Mouse (Mus musculus) c-Kit-positive CD71-negative TER-119-negative erythroid progenitor cells, embryonic 14.5 days (primary cell): ENCODE results near the gene Hist1h2bk.

Source experiments
- DNase-seq: peaks from one replicate; pipeline ENCODE4 v3.0.0-alpha.2; 2013; ENCODE audit warnings: low read depth

Hist1h2bk gene

GRCm38 (mm10) chr13:22014411-22014845, 21.2 kb upstream of the Hist1h2bk start:
- no peak for DNase-seq

- no peak for DNase-seq
Observed at GRCm38 (mm10) chr13:22015479-22016450, 19.9 kb upstream of the Hist1h2bk start.

GRCm38 (mm10) chr13:22019934-22020835, 15.5 kb upstream of the Hist1h2bk start:
- DNase-seq = no peak

- DNase-seq = no peak
Observed at GRCm38 (mm10) chr13:22020901-22021339, 14.8 kb upstream of the Hist1h2bk start.

- DNase-seq = no peak
Observed at GRCm38 (mm10) chr13:22021581-22021980, 14.1 kb upstream of the Hist1h2bk start.

- DNase-seq = peak; percentile 87
Observed at GRCm38 (mm10) chr13:22022241-22022640, 13.4 kb upstream of the Hist1h2bk start.

- no peak for DNase-seq
Observed at GRCm38 (mm10) chr13:22026058-22027031, 9.3 kb upstream of the Hist1h2bk start.

- peak; percentile 91 for DNase-seq
Observed at GRCm38 (mm10) chr13:22028673-22029460, 6.8 kb upstream of the Hist1h2bk start.

GRCm38 (mm10) chr13:22029928-22030327, 5.7 kb upstream of the Hist1h2bk start:
- DNase-seq = no peak

- no peak for DNase-seq
Observed at GRCm38 (mm10) chr13:22030493-22030892, 5.2 kb upstream of the Hist1h2bk start.

- DNase-seq = no peak
Observed at GRCm38 (mm10) chr13:22033741-22034442, 1.8 kb upstream of the Hist1h2bk start.

GRCm38 (mm10) chr13:22034443-22035266, 1.0 kb upstream of the Hist1h2bk start:
- no peak for DNase-seq

GRCm38 (mm10) chr13:22036149-22036956, 683 bp downstream of the Hist1h2bk start:
- no peak for DNase-seq

GRCm38 (mm10) chr13:22036986-22037385, 1.3 kb downstream of the Hist1h2bk start:
- DNase-seq = no peak

- DNase-seq = no peak
Observed at GRCm38 (mm10) chr13:22037415-22037814, 1.7 kb downstream of the Hist1h2bk start.

- DNase-seq = no peak
Observed at GRCm38 (mm10) chr13:22039364-22039763, 3.7 kb downstream of the Hist1h2bk start.

GRCm38 (mm10) chr13:22039951-22040463, 4.3 kb downstream of the Hist1h2bk start:
- DNase-seq = no peak
